Mouse (Mus musculus): ENCODE data around the gene Eri2.

DNA sequence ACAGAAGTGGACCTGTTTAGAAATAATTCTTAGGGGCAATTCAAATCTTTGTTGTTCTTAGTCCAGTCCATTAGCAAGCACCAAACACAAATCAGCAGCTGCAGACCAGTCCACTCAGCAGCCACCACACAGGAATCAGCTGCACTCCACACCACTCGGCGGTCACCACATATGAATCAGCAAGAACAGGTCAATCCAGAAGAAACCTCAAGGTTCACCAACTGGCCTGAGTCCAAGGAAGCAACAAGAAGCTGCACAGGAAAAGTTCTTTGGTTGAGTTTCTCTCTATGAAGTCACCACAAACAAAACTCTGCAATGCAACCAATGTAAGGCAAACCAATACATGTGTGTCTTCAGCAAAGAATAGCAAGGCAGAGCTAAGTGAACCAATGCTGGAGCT, 66.2 kb downstream of the Eri2 start:
- TF ChIP-seq CTCF (IDR thresholded peaks at IDR 0.05; ENCODE audit: low read depth) (no peak), EP300 (IDR thresholded peaks at IDR 0.05; ENCODE audit: low read depth) (no peak)
